Mouse (Mus musculus): ENCODE results near the gene Mx1.
A peak's percentile ranks its signal among the peaks of the same experiment; 100 is the strongest.

Gene Mx1

DNA sequence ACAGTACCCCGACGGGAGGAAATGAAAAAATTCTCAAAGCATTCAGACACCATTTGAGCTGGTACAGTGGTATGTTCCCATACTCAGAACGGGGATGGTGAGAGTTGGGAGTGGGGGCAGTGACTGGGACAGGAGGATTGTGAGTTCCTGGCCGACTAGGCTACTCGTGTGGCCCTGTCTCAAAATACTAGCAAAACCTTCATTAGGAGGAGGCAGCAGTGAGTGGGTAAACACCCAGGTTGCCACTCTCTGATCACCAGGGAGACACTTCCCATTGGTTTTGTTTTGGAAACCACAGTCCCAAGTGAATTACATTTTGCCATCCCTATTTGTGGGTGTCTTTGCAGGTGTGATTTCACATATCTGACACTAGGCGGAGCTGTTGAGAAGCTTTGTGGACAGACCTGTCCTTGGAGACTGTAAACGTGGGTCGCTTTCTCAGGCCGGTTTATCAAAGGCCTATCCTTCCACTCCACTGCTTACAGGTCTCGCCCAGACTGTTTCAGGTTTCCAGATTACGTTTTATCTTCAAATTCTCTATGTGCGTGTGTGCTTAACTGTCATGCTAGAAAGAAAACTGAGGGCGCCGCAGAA, 18.9 kb downstream of the Mx1 start:
- DNase-seq, result no peak

GRCm38 (mm10) chr16:97441967-97442366, 20.7 kb downstream of the Mx1 start:
- DNase-seq, result peak; percentile 39

DNA sequence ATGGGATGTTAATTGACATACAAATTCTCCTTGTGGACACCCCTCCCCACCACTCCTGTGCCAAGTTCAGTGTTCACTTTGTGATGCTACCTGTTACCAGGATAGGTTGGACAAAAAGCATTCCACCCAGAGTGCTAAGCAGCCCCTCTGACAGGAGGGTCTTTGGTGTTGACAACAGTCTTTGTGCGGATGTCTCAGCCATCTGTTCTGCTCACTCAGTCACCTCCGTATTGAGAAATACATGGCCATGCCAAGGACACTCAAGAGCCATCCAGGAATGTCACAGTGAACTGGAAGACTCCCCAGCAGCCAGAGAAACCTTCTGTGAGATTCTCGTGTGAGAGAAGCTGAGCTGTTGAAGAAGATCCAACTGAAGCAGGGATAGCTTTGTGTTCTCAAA, 24.5 kb downstream of the Mx1 start:
- DNase-seq, result no peak

GRCm38 (mm10) chr16:97437448-97438056, 25.2 kb downstream of the Mx1 start:
- DNase-seq, result no peak

DNA sequence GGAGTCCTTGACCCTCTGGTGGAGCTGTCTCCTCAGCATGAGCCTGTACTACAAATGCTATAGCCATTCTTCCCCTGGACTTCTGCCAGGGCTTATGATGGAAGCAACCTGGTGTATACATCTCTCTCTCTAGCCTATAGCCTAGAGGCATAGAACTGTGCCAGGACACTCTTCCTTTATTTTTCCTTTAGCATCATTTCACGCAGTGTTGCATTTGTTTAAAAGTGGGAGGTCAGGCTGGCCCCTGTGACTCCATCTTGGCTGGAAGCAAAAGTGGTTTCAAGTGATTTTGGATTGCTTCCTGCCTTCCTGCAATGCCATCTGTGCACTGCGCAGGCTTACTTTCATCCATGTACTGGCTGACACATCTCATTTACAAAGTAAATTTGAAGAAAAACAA, 28.5 kb downstream of the Mx1 start:
- no peak for DNase-seq

DNA sequence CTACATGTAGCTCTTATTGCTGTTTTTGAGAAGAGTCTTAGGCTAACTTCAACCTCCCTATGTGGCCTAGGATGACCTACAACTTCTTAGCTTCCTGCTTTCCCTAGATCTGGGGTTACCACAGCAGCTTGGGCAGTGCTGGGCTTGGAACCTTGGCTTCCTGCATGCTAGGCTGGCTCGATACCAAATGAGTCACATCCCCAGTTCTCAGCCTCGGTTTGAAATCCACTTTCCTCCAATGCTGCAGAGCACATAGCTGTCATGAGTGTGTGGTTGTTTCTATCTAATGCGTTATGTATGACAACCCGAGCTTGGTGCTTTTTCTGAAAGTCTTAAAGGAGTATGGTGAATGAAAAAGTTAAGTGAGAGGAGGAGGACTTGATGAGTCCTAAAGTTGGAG, 31.4 kb downstream of the Mx1 start:
- peak; percentile 40 for DNase-seq

DNA sequence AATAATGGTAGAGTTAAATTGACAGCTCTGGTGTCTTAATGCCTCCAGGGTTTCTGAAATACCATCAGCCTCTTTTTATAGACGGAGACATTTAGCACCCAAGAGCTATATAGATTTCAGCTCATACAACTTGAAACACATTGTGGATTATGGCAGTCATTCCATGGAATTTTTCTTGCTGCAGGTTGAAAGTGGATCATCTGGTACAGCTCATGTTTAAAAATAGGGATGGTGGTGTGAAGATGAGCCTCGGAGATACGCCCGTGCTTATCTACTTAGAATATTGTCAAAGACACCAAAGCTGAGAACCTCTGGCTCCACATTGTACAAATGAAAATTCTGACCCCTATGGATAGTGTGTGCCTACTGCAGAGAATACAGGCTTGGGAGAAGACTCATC, 32.6 kb downstream of the Mx1 start:
- no peak for DNase-seq

DNA sequence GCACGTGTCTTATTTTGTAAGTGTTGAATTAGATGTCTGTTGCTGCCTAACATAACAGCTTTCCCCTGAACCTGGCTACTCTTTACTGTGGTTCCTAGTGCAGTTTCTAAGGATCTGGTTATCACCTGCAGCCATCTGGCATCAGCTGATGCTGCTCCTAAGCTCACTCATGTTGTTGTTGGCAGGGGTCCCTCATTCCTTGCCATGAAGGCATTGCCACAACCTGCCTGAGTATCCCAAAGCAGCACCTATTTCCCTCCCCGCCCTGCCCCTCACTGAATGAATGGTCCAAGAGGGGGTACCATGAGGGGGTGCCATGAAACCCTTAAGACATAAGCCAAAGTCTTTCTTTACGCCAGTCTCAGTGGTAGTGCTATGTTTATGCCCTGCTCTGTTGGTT, 34.7 kb downstream of the Mx1 start:
- no peak for DNase-seq

- no peak for DNase-seq
Observed at GRCm38 (mm10) chr16:97423627-97424026, 39.1 kb downstream of the Mx1 start.

- DNase-seq, result no peak
Observed at GRCm38 (mm10) chr16:97421671-97422070, 41.0 kb downstream of the Mx1 start.

DNA sequence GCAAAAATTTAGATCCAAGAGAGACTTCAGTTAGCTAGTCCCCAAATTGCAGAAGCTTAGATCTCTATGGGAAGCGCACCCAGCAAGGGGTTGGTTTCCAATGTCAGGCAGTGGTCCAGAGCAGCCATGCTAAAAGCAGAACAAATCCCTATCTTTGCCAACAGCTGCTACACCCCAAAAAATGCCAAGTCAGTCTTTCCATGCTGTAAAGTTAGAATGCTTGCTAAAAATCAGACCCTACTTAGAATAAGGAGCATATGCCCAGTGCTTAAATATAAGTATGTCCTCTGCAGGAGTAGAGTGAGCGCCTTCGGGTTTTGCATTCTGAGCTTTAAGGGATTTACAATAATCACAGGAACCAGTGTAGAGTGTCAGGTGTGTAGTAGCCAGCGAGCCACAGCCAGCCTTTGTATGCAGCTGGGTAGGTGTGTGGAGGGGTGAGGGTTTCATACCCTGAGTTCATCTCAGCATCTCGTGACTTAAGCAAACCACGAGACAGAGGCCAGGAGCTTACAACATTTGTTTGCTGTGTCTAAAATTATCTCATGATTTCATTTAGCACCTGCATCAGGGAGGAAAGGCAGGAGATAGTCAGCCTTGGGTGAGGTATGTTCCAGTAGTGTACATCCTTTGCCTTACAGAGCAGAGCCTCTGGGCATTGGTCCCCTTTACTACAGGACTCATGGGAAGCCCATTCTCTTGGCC, 43.8 kb downstream of the Mx1 start:
- DNase-seq, result no peak

DNA sequence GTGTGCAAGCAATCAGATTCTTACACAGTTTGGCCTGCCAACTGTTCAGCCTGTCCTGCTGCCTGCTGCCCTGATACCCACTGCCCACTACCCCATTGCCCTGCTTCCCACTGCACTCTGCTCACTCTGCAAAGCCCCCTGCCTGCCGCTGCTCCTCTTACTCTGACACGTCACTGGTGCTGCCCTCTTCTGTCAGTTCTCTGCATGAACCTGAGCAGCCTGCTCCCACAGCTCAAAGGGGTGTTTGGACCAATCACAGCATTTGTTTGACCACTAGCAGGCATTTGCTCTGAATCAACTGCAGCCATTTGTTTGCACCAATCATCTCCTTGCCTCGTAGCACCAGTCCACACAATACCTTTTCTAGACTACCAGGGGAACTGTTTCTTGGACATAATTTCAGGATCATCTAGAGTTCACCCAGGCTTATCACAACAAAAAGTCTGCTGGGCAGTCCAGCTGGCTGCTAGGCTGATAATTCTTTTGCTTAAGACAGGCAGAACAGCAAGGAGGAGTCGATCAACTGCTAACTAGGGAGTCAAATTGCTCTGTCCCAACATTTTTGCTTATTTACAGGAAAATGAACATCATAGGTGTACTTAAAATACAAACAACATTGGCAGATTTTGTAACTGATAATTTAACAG, 44.7 kb downstream of the Mx1 start:
- no peak for DNase-seq

DNA sequence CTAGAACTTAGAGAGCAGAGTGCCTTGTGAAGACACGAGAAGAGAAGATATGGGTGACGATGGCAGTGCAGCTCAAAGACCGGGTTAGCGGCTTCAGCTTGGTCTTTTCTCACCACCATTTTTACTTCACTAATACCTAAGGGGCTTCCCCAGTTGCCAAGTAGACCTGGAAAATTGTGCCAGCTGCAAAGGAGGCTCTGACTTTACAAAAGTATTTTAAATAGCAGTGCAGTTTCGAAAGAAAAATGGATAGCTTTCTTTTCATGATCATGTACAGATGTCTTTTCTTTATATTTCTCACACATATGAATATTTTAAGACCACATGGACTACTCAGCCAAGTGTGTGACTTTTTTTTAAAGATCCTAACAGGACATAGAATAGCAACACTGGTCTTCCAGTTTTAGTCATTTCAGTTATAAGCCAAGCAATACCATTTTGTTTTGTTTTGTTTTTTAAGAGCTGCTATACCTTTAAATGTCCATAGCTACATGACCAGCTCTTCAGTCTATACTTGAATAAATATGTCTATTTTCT, 57.2 kb downstream of the Mx1 start:
- DNase-seq, result no peak

GRCm38 (mm10) chr16:97402213-97402785, 60.4 kb downstream of the Mx1 start:
- DNase-seq, result no peak

DNA sequence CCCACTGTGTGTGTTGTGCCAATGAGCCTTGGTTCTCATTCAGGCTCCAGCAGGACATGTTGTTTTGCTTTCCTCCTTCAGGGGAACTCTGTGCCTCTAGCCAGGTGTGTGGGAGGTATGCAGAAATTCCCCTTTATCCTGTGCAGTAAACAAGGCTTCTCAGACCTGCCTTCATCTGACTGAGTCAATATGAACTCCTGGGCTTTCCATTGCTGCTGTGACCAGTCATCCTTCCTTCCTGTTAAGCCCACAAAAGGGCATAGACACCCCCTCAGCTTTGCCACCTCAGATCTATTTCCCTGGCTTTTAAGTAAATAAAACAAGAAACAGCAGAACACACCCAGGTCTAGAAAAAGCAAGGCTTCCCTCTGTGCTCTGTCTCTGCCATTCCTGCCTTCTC, 61.0 kb downstream of the Mx1 start:
- DNase-seq, result no peak

DNA sequence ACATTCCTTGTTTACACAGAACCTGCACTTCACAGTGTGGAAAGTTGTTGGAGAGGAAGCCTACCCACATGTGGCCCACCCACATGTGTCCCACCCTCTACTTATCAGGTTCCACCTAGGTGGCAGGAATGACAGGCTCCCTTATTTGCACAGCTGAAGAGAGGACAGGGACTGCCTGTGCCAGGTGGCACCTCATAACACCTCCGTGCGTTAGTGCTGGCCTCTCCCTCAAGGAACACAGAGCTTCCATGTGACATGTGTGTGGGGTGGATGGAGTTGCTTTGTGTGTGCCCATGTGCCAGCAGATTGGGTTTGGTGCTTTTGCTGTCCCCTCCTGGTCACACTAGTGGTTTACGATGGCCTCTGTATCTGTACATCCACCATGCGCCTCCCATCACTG, 62.7 kb downstream of the Mx1 start:
- DNase-seq, result no peak

- no peak for DNase-seq
Observed at GRCm38 (mm10) chr16:97397945-97398531, 64.7 kb downstream of the Mx1 start.
